Mouse (Mus musculus) MN1 (cell line): ENCODE results near the gene Fhdc1.

Experiments used
- DNase-seq: peaks from one replicate; pipeline ENCODE4 v3.0.0-alpha.2; 2016; ENCODE audit warnings: low spot score

The Fhdc1 gene

GRCm38 (mm10) chr3:84432797-84433445 is 47.3 kb downstream of the Fhdc1 start:
- no peak for DNase-seq

GRCm38 (mm10) chr3:84431257-84431656 is 49.0 kb downstream of the Fhdc1 start:
- no peak for DNase-seq

GRCm38 (mm10) chr3:84430152-84430551 is 50.1 kb downstream of the Fhdc1 start:
- DNase-seq = no peak

- DNase-seq = peak; percentile 74
These were observed 51.1 kb downstream of the Fhdc1 start for GRCm38 (mm10) chr3:84428994-84429725.

GRCm38 (mm10) chr3:84427779-84428178 is 52.5 kb downstream of the Fhdc1 start:
- no peak for DNase-seq

GRCm38 (mm10) chr3:84422340-84422739 is 57.9 kb downstream of the Fhdc1 start:
- no peak for DNase-seq

- DNase-seq = no peak
These were observed 66.4 kb downstream of the Fhdc1 start for GRCm38 (mm10) chr3:84413868-84414267.

- no peak for DNase-seq
These were observed 67.3 kb downstream of the Fhdc1 start for GRCm38 (mm10) chr3:84412920-84413319.

GRCm38 (mm10) chr3:84409474-84409862 is 70.8 kb downstream of the Fhdc1 start:
- DNase-seq = no peak

- no peak for DNase-seq
These were observed 71.3 kb downstream of the Fhdc1 start for GRCm38 (mm10) chr3:84408756-84409473.

GRCm38 (mm10) chr3:84405523-84405922 is 74.7 kb downstream of the Fhdc1 start:
- DNase-seq = no peak

- DNase-seq = peak; percentile 22
These were observed 76.8 kb downstream of the Fhdc1 start for GRCm38 (mm10) chr3:84403389-84403788.

GRCm38 (mm10) chr3:84402716-84403115 is 77.5 kb downstream of the Fhdc1 start:
- no peak for DNase-seq

- no peak for DNase-seq
These were observed 82.3 kb downstream of the Fhdc1 start for GRCm38 (mm10) chr3:84397976-84398375.

GRCm38 (mm10) chr3:84396240-84396639 is 84.0 kb downstream of the Fhdc1 start:
- DNase-seq = no peak

- DNase-seq = no peak
These were observed 84.4 kb downstream of the Fhdc1 start for GRCm38 (mm10) chr3:84395840-84396239.

- DNase-seq = no peak
These were observed 85.3 kb downstream of the Fhdc1 start for GRCm38 (mm10) chr3:84394841-84395447.
